Mouse (Mus musculus) embryonic facial prominence, embryonic 13.5 days (tissue): ENCODE measurements around the gene Bap1. TPM values are rescaled to one million over a fixed set of nuclear protein-coding genes. Genes with fewer than 3 reads are reported as not detected.

ENCODE experiments used
- ATAC-seq: fragments of 200-750 bp; cut with Nextera tagmentation; 2 replicates; pipeline ENCODE4 v1.8.0; 2017; ENCODE audit warnings: low read depth; ENCODE audit not compliant: insufficient number of reproducible peaks, insufficient read depth, low FRiP score, low TSS enrichment
- H3K27ac ChIP-seq: fragments of 300-500 bp; sonication (generic); 2 replicates; pipeline ENCODE4 v1.5.1; 2015; ENCODE audit warnings: moderate library complexity, mild to moderate bottlenecking, inconsistent platforms
- H3K27me3 ChIP-seq: fragments of 300-500 bp; sonication (generic); 2 replicates; pipeline ENCODE4 v1.6.1; 2015; ENCODE audit warnings: mild to moderate bottlenecking, inconsistent platforms
- H3K36me3 ChIP-seq: fragments of 300-500 bp; sonication (generic); 2 replicates; pipeline ENCODE4 v1.6.1; 2015; ENCODE audit warnings: mild to moderate bottlenecking, inconsistent platforms
- H3K4me1 ChIP-seq: fragments of 300-500 bp; sonication (generic); 2 replicates; pipeline ENCODE4 v1.6.1; 2015; ENCODE audit warnings: inconsistent platforms
- H3K4me2 ChIP-seq: fragments of 300-500 bp; sonication (generic); 2 replicates; pipeline ENCODE4 v1.6.1; 2015; ENCODE audit warnings: moderate library complexity, mild to moderate bottlenecking, inconsistent platforms
- H3K4me3 ChIP-seq: fragments of 300-500 bp; sonication (generic); 2 replicates; pipeline ENCODE4 v1.5.1; 2015; ENCODE audit warnings: mild to moderate bottlenecking, inconsistent platforms
- H3K9ac ChIP-seq: fragments of 300-500 bp; sonication (generic); 2 replicates; pipeline ENCODE4 v1.6.1; 2015; ENCODE audit warnings: mild to moderate bottlenecking, inconsistent platforms
- H3K9me3 ChIP-seq: fragments of 300-500 bp; sonication (generic); 2 replicates; pipeline ENCODE4 v1.6.1; 2016; ENCODE audit warnings: inconsistent platforms
- WGBS: fragments of 180-500 bp; shearing (Covaris S2); methylation state at CpG from one replicate; pipeline ENCODE4 v1.1.7; 2015; ENCODE audit warnings: mixed read lengths; 5-methylcytosine and 5-hydroxymethylcytosine counted together
- polyA plus RNA-seq: library from polyadenylated mRNA; unstranded; fragments of >200 nt; fragmentation: Nextera tagmentation; extraction: Ambion mirVana; gene quantifications from 2 replicates; pipeline ENCODE4 v1.2.1, GENCODE M21; 2015

The Bap1 gene
- polyA plus RNA-seq, 1 experiment from 2014 or later = 93.1 TPM

DNA sequence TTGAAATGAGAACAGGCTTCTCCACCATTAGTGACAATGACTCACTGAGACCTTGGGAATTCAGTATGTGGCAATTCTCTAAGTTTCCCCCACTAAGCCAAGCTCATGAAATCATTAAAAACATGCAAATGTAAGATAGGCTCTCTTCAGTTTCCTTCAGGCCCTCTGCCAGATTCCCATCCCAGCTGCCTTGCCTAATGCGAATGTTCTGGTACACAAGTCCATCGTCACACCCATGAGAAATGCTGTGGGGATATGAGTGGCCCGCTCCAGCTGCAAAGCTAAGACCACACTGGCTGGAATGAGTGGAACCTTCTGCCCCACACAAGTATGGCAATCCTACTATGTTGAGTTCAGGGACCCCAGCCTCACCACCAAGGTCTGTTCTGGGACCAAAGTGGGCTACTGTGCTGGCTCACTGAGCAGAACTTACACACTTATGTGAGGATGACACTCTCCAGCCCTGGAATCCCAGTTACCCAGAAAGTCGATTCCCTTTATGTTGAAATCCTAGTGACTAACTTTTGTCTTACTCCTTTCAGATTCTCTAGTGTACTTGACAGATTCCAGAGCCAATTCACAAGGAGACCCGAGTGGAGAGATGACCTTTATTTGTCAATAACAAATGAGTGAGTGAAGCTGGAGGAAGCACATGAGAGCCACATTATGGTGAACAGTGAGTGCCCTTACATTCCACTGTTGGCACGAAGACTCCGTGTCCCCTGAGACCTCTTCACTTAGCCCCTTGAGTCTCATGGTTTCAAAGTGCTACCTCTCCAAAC is 14.0 kb upstream of the Bap1 start:
- ATAC-seq = no peak
- no peaks in the 10 kb centered on the region for H3K9me3 ChIP-seq
- 78% methylated on average over 7 of the region's 7 CpGs for WGBS

DNA sequence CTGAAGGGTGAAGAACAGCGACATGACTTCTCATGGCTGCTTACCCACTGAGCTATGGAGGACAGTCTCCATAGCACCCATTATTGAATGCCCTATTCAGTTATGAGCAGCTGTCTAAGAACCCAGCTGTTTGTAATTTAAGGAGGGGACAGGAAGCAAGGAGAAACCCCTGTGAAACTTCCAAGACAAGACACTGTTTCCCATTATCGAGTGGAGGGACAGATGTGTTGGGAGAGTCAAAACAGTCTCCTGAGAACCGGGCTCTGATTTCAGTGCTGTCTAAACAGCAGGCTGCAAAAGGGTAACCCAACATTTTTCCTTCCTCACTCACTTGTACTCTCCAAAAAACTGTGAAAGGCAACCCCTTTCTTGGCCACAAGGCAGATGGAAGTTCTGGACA is 10.7 kb upstream of the Bap1 start:
- ATAC-seq = no peak
- WGBS = 35% methylated on average over 3 of the region's 3 CpGs
- Histone ChIP-seq H3K9me3 (no peaks in the 10 kb centered on the region), H3K9ac (no peak overlapping the region), H3K4me1 (no peaks in the 10 kb centered on the region; the same call in 1 of the 2 replicates), H3K27me3 (no peaks in the 10 kb centered on the region), H3K4me2 (no peak overlapping the region), H3K36me3 (no peaks in the 10 kb centered on the region), H3K4me3 (no peak overlapping the region), H3K27ac (no peak overlapping the region)

More for the DNA sequence above, 14.0 kb upstream of the Bap1 start:
- no peak overlapping the region for H3K4me2 ChIP-seq
- H3K27ac ChIP-seq = 0 out of 2 replicates have a peak overlapping the region, but pooled peaks have one; percentile 39
- H3K27me3 ChIP-seq = no peaks in the 10 kb centered on the region
- no peaks in the 10 kb centered on the region for H3K36me3 ChIP-seq
- H3K4me3 ChIP-seq = no peak overlapping the region
- no peak overlapping the region for H3K9ac ChIP-seq
- H3K4me1 ChIP-seq = peaks cover 2% of the 10 kb centered on the region; the same call in 1 of the 2 replicates

DNA sequence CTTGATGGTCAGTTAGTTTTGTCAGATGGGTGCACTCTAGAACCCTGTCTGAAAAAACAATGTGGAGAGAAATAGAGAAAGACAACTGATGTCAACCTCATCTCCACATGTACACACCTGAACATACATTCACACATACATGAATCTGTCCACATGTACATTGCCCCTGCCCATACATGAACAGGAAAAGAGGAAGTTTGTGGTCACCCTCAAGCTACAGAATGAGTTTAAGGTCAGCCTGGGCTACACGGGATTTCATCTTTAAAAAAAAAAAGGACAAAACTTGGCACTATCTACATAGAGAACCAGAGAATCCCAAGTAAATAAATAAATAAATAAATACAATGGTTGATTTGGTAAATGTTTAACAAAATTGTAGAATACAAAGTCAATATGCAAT is 6.5 kb upstream of the Bap1 start:
- WGBS = 73% methylated on average over 1 of the region's 1 CpGs
- Histone ChIP-seq H3K27ac (no peak overlapping the region), H3K4me2 (no peak overlapping the region), H3K9ac (no peak overlapping the region), H3K9me3 (no peaks in the 10 kb centered on the region), H3K36me3 (no peaks in the 10 kb centered on the region), H3K27me3 (no peaks in the 10 kb centered on the region), H3K4me3 (no peak overlapping the region), H3K4me1 (no peaks in the 10 kb centered on the region; the same call in 1 of the 2 replicates)
- ATAC-seq = no peak

DNA sequence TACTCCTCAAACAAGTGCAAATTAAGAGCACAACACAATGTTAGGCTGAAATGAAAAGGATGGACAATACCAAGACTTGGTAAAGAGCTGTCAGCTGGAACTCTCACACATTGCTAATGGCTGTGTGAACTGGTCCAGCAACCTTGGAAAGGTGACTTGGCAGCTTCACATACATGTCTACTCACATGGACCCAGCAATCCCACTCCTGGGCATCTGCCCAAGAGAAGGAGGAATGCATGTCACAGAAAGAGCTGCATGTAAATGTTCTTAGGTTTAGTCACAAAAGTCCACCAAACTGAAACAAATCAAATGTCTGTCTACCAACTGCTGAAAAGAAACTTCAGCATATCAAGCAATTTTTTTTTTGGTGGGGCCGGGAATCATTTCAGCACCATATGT is 5.3 kb upstream of the Bap1 start:
- Histone ChIP-seq H3K27ac (no peak overlapping the region), H3K4me1 (peaks cover 7% of the 10 kb centered on the region), H3K9ac (no peak overlapping the region), H3K27me3 (no peaks in the 10 kb centered on the region), H3K9me3 (no peaks in the 10 kb centered on the region), H3K4me3 (no peak overlapping the region), H3K36me3 (no peaks in the 10 kb centered on the region), H3K4me2 (no peak overlapping the region)
- 78% methylated on average over 1 of the region's 1 CpGs for WGBS
- ATAC-seq = no peak

GRCm38 (mm10) chr14:31248396-31248795 is 2.9 kb upstream of the Bap1 start:
- Histone ChIP-seq H3K4me3 (no peak overlapping the region), H3K9ac (no peak overlapping the region), H3K27ac (no peak overlapping the region), H3K27me3 (no peaks in the 10 kb centered on the region), H3K9me3 (no peaks in the 10 kb centered on the region), H3K4me1 (peaks cover 16% of the 10 kb centered on the region), H3K4me2 (no peak overlapping the region), H3K36me3 (peaks cover 6% of the 10 kb centered on the region; the same call in 1 of the 2 replicates)
- ATAC-seq = no peak
- WGBS = 91% methylated on average over 6 of the region's 6 CpGs

DNA sequence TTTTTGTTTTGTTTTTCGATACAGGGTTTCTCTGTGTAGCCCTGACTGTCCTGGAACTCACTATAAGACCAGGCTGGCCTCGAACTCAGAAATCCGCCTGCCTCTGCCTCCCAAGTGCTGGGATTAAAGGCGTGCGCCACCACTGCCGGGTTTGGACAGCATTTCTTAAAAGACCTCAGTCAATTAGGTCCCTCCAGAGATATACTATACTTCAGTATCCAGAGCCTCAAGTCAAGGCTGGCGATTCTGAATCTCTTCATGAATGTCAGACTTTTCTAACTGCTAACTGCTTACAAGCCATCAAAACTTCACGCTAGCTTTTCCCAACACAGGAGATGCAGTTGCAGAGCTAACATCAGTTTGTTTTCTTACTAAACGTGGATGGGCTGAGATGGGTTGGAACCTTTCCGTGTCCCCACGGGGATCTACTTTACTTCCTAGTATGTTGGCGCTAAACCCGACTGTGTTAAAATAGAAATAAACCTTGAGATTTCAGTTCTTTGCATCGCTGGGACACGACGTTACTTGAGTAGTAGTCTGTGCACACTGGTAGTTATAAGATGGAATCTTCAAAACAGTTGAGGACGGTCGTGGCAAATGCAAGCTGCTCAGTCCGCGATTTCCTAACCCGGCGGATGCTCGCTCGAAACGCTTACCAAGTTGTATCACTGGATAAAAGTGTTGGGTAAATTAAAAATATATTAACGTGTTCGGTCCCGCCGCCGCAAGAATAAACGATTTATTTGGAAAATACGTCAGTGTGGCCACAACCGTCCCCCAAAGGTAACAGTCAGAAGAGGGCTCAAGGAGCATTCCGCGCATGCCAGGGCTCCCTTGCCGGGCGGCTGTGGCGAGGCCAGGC is 797 bp upstream of the Bap1 start:
- H3K4me1 ChIP-seq = peaks cover 16% of the 10 kb centered on the region
- ATAC-seq = no peak; the same call in 1 of the 2 replicates
- peak overlapping the region; percentile 95 for H3K27ac ChIP-seq
- peak overlapping the region; percentile 97 for H3K9ac ChIP-seq
- WGBS = 20% methylated on average over 38 of the region's 38 CpGs
- peak overlapping the region; percentile 97 for H3K4me3 ChIP-seq
- H3K27me3 ChIP-seq = no peaks in the 10 kb centered on the region
- H3K9me3 ChIP-seq = no peaks in the 10 kb centered on the region
- peak overlapping the region; percentile 83 for H3K4me2 ChIP-seq
- peaks cover 27% of the 10 kb centered on the region for H3K36me3 ChIP-seq

GRCm38 (mm10) chr14:31251626-31252025 is 376 bp downstream of the Bap1 start:
- no peak for ATAC-seq
- Histone ChIP-seq H3K36me3 (peaks cover 38% of the 10 kb centered on the region), H3K4me3 (peak overlapping the region; percentile 97), H3K9ac (peak overlapping the region; percentile 97), H3K27me3 (no peaks in the 10 kb centered on the region), H3K27ac (peak overlapping the region; percentile 76), H3K9me3 (no peaks in the 10 kb centered on the region), H3K4me1 (peaks cover 16% of the 10 kb centered on the region), H3K4me2 (peak overlapping the region; percentile 83)
- under 1% methylated on average over 18 of the region's 18 CpGs for WGBS

- WGBS = 88% methylated on average over 5 of the region's 5 CpGs
- peak overlapping the region; percentile 97 for H3K9ac ChIP-seq
- no peak for ATAC-seq
- peaks cover 43% of the 10 kb centered on the region for H3K36me3 ChIP-seq
- H3K4me3 ChIP-seq = peak overlapping the region; percentile 97
- H3K27me3 ChIP-seq = no peaks in the 10 kb centered on the region
- H3K4me1 ChIP-seq = peaks cover 16% of the 10 kb centered on the region
- H3K9me3 ChIP-seq = no peaks in the 10 kb centered on the region
- peak overlapping the region; percentile 83 for H3K4me2 ChIP-seq
- 0 out of 2 replicates have a peak overlapping the region, but pooled peaks have one; percentile 76 for H3K27ac ChIP-seq
These were observed 841 bp downstream of the Bap1 start for GRCm38 (mm10) chr14:31252091-31252490.

DNA sequence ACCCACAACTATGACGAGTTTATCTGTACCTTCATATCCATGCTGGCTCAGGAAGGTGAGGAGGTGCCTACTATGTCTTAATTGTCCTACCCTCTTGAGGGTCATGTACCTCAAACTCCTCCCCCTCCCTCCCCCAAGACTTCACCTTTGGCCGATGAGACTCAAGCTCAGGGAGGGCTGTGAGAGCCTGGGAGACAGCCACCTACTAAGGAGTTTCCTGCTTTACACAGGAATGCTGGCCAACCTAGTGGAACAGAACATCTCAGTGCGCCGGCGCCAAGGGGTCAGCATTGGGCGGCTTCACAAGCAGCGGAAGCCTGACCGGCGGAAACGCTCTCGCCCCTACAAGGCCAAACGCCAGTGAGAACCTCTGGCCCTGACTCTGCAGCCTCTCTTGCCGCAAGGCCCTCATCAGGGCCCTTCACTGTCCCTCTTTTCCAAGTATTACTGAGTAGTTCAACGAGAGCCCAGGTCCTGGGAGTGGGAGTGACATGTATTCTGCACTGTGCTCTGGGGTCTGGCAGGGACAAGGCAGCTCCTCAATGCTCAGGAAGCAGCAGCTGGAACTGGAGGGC is 7.3 kb downstream of the Bap1 start:
- H3K4me1 ChIP-seq = no peaks in the 10 kb centered on the region
- no peaks in the 10 kb centered on the region for H3K27me3 ChIP-seq
- H3K4me2 ChIP-seq = no peak overlapping the region
- ATAC-seq = no peak
- WGBS = 95% methylated on average over 14 of the region's 14 CpGs
- no peaks in the 10 kb centered on the region for H3K9me3 ChIP-seq
- H3K36me3 ChIP-seq = peaks cover 99% of the 10 kb centered on the region
- H3K9ac ChIP-seq = no peak overlapping the region
- no peak overlapping the region for H3K27ac ChIP-seq
- no peak overlapping the region for H3K4me3 ChIP-seq

DNA sequence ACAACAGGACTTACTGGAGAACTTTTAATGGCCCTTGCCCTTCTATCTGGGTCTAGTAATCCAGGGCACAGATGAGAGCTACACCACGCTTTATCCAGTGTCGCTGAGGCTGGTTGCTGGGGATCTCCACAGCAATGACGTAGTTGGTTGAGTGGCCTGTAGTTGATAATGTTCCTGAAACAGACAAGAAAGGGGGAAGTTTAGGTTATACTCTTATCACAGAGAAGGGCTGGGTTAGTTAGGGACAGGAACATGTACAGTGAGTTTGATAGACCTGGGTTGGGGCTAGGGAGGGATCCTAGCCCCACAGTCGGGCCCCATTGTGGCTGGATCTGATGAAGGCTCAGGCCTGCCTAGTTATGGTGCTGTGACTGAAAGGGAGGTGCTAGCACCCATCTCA is 9.1 kb downstream of the Bap1 start:
- H3K36me3 ChIP-seq = peaks cover 84% of the 10 kb centered on the region

DNA sequence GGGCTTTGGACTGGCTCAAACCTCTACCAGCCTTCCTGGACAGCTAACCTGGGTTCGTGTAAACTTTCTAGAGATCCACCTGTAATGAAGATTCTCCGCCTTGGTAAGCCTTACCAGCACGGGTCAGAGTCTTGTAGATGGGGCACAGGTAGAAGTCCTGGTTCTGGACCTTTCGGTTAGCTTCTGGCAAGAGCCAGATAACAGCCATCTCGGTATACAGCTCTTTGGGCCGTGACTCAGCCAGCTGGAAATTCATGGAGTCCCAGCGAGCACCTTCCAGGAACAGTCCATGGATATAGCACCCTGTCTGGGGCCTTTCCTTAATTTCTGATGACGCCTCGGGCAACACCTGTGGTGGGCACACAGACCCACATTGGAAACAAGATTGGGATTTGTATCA is 9.7 kb downstream of the Bap1 start:
- H3K27me3 ChIP-seq = no peaks in the 10 kb centered on the region
- no peak overlapping the region for H3K27ac ChIP-seq
- H3K9ac ChIP-seq = no peak overlapping the region
- H3K4me1 ChIP-seq = peaks cover 8% of the 10 kb centered on the region
- no peak overlapping the region for H3K4me2 ChIP-seq
- ATAC-seq = no peak
- H3K36me3 ChIP-seq = peaks cover 78% of the 10 kb centered on the region
- H3K4me3 ChIP-seq = no peak overlapping the region
- 94% methylated on average over 9 of the region's 9 CpGs for WGBS
- H3K9me3 ChIP-seq = no peaks in the 10 kb centered on the region

More for the DNA sequence above, 9.1 kb downstream of the Bap1 start:
- 95% methylated on average over 4 of the region's 4 CpGs for WGBS
- Histone ChIP-seq H3K4me1 (peaks cover 8% of the 10 kb centered on the region), H3K27ac (no peak overlapping the region), H3K9ac (no peak overlapping the region), H3K27me3 (no peaks in the 10 kb centered on the region), H3K9me3 (no peaks in the 10 kb centered on the region), H3K4me3 (no peak overlapping the region), H3K4me2 (no peak overlapping the region)
- no peak for ATAC-seq
